Mouse (Mus musculus): ENCODE data around the gene Gm5916.

Gm5916 gene

DNA sequence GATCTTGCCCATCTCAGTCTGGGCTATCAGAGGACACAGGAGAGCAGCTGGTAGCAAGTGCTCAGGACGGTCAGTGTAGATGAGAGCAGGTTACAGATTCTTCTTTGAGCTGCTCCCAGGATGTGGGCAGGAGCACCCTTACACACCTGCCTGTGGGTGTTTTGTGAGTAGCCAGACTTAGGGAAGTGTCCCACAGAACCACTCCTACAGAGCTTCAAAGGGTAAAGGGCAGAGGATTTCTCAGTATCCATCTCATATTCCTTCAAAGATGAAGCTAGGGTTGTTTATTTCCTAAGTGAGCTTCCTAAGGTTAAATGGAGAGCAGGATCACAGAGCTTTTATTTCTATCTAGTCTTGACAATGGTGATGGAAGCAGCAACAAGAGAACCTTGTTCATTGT is at the start of gene Gm5916:
Gene Gm5916 (minus strand): TSS at position 101 of the 400 bp plus-strand sequence.
- DNase-seq: no peak

All from right cerebral cortex, postnatal 14 days (tissue).